Mouse (Mus musculus) cerebellum, adult 8-10 months (tissue): ENCODE measurements around the gene Wdr4.
"Not testable (repeated sequence)": the region's sequence is repeated elsewhere in the genome, so short reads cannot be mapped to it uniquely, and the experiment has no call there.

Experiments used
- DNase-seq: peaks from one replicate; pipeline ENCODE4 v3.0.0; 2022

The Wdr4 gene

GRCm38 (mm10) chr17:31535358-31535757, 15.6 kb upstream of the Wdr4 start:
- no peak for DNase-seq

GRCm38 (mm10) chr17:31532331-31532730, 12.6 kb upstream of the Wdr4 start:
- DNase-seq, result not testable (repeated sequence)

GRCm38 (mm10) chr17:31531441-31532158, 11.8 kb upstream of the Wdr4 start:
- no peak for DNase-seq

GRCm38 (mm10) chr17:31529314-31529713, 9.5 kb upstream of the Wdr4 start:
- DNase-seq, result no peak

- DNase-seq, result no peak
Measured at GRCm38 (mm10) chr17:31525816-31526215, 6.0 kb upstream of the Wdr4 start.

GRCm38 (mm10) chr17:31525114-31525513, 5.3 kb upstream of the Wdr4 start:
- DNase-seq, result no peak

GRCm38 (mm10) chr17:31521948-31522347, 2.2 kb upstream of the Wdr4 start:
- DNase-seq, result no peak

GRCm38 (mm10) chr17:31520895-31521294, 1.1 kb upstream of the Wdr4 start:
- peak; percentile 74 for DNase-seq

GRCm38 (mm10) chr17:31519344-31519945, 335 bp downstream of the Wdr4 start:
- no peak for DNase-seq

GRCm38 (mm10) chr17:31514696-31515095, 5.1 kb downstream of the Wdr4 start:
- no peak for DNase-seq

GRCm38 (mm10) chr17:31512593-31512992, 7.2 kb downstream of the Wdr4 start:
- no peak for DNase-seq

GRCm38 (mm10) chr17:31511792-31512495, 7.8 kb downstream of the Wdr4 start:
- DNase-seq, result peak; percentile 83

GRCm38 (mm10) chr17:31510944-31511343, 8.8 kb downstream of the Wdr4 start:
- DNase-seq, result no peak

- DNase-seq, result no peak
Measured at GRCm38 (mm10) chr17:31506282-31506681, 13.5 kb downstream of the Wdr4 start.

- no peak for DNase-seq
Measured at GRCm38 (mm10) chr17:31505013-31505412, 14.8 kb downstream of the Wdr4 start.

GRCm38 (mm10) chr17:31503936-31504335, 15.8 kb downstream of the Wdr4 start:
- no peak for DNase-seq

- DNase-seq, result no peak
Measured at GRCm38 (mm10) chr17:31503337-31503736, 16.4 kb downstream of the Wdr4 start.

GRCm38 (mm10) chr17:31502261-31502927, 17.4 kb downstream of the Wdr4 start:
- no peak for DNase-seq

- no peak for DNase-seq
Measured at GRCm38 (mm10) chr17:31500908-31501307, 18.9 kb downstream of the Wdr4 start.

- no peak for DNase-seq
Measured at GRCm38 (mm10) chr17:31500416-31500815, 19.4 kb downstream of the Wdr4 start.

GRCm38 (mm10) chr17:31499725-31500124, 20.1 kb downstream of the Wdr4 start:
- DNase-seq, result no peak

GRCm38 (mm10) chr17:31497726-31498125, 22.1 kb downstream of the Wdr4 start:
- no peak for DNase-seq

- no peak for DNase-seq
Measured at GRCm38 (mm10) chr17:31494989-31495388, 24.8 kb downstream of the Wdr4 start.
